Mouse (Mus musculus) adrenal gland, postnatal 25 days (tissue): ENCODE results near the gene Nup155. TPM values are rescaled to one million over a fixed set of nuclear protein-coding genes. Genes with fewer than 3 reads are reported as not detected.
"Not testable (repeated sequence)": the region's sequence is repeated elsewhere in the genome, so short reads cannot be mapped to it uniquely, and the experiment has no call there.

ENCODE experiments used
- DNase-seq: peaks from one replicate; pipeline ENCODE4 v3.0.0; 2021; ENCODE audit warnings: mixed read lengths
- long read RNA-seq: library from polyadenylated mRNA; stranded (forward); transcript quantifications from one replicate; pipeline ENCODE4 v2.0.0, GENCODE M21; 2021
- total RNA-seq: library from RNA; stranded (reverse); gene quantifications from 2 replicates; pipeline ENCODE4 v1.2.3, GENCODE M21; 2021

Gene Nup155
- 20.8 and 26.5 TPM in 2 replicates for total RNA-seq
- long read RNA-seq, full-length matches to known transcripts: 7 of 13 reads
- long read RNA-seq, partial matches to known transcripts: 6 of 13 reads
- long read RNA-seq, other reads (novel, unspliced or antisense): 0 of 13 reads

GRCm38 (mm10) chr15:8108966-8109743 lies at the start of gene Nup155:
Gene Nup155, plus strand, starts transcription at chr15:8109273.
- peak; percentile 91 for DNase-seq

GRCm38 (mm10) chr15:8065221-8065620 lies 43.9 kb upstream of the Nup155 start:
- DNase-seq: no peak

- not testable (repeated sequence) for DNase-seq
Measured at GRCm38 (mm10) chr15:8073159-8073558, 35.9 kb upstream of the Nup155 start.

- no peak for DNase-seq
Measured at GRCm38 (mm10) chr15:8082139-8082538, 26.9 kb upstream of the Nup155 start.

GRCm38 (mm10) chr15:8087293-8087692 lies 21.8 kb upstream of the Nup155 start:
- no peak for DNase-seq

- DNase-seq: peak; percentile 7
Measured at GRCm38 (mm10) chr15:8088715-8089114, 20.4 kb upstream of the Nup155 start.

- no peak for DNase-seq
Measured at GRCm38 (mm10) chr15:8090685-8091084, 18.4 kb upstream of the Nup155 start.

- not testable (repeated sequence) for DNase-seq
Measured at GRCm38 (mm10) chr15:8092668-8093067, 16.4 kb upstream of the Nup155 start.

- peak; percentile 28 for DNase-seq
Measured at GRCm38 (mm10) chr15:8097853-8098252, 11.2 kb upstream of the Nup155 start.

- peak; percentile 99 for DNase-seq
Measured at GRCm38 (mm10) chr15:8098774-8099749, 10.0 kb upstream of the Nup155 start, which contains the start of gene Wdr70. Gene Wdr70, minus strand, starts transcription at chr15:8099209.

GRCm38 (mm10) chr15:8101975-8102542 lies 7.0 kb upstream of the Nup155 start:
- not testable (repeated sequence) for DNase-seq

- DNase-seq: no peak
Measured at GRCm38 (mm10) chr15:8108360-8108965, 610 bp upstream of the Nup155 start.

GRCm38 (mm10) chr15:8109782-8110181 lies 709 bp downstream of the Nup155 start:
- no peak for DNase-seq

- DNase-seq: no peak
Measured at GRCm38 (mm10) chr15:8129281-8129680, 20.2 kb downstream of the Nup155 start.

- DNase-seq: no peak
Measured at GRCm38 (mm10) chr15:8131268-8131667, 22.2 kb downstream of the Nup155 start.

GRCm38 (mm10) chr15:8131761-8132160 lies 22.7 kb downstream of the Nup155 start:
- no peak for DNase-seq

- DNase-seq: no peak
Measured at GRCm38 (mm10) chr15:8135606-8136005, 26.5 kb downstream of the Nup155 start.

GRCm38 (mm10) chr15:8161841-8162240 lies 52.8 kb downstream of the Nup155 start:
- no peak for DNase-seq

GRCm38 (mm10) chr15:8168591-8169265 lies 59.7 kb downstream of the Nup155 start, which contains the start of gene Cplane1:
Gene Cplane1, plus strand, starts transcription at chr15:8169106.
- DNase-seq: peak; percentile 98

- no peak for DNase-seq
Measured at GRCm38 (mm10) chr15:8169266-8169746, 60.2 kb downstream of the Nup155 start.

- DNase-seq: no peak
Measured at GRCm38 (mm10) chr15:8189563-8189962, 80.5 kb downstream of the Nup155 start.
